Mouse (Mus musculus) lung, adult 2 months (tissue): ENCODE results near the gene Gpatch3.

ENCODE experiments used
- CTCF ChIP-seq: fragments of 200-500 bp; IDR thresholded peaks from 2 replicates; pipeline ENCODE4 v1.5.1; 2011; ENCODE audit warnings: mild to moderate bottlenecking, low read length, control low read depth; ENCODE audit not compliant: insufficient read depth
- POLR2A ChIP-seq: fragments of 200-500 bp; IDR thresholded peaks from 2 replicates; pipeline ENCODE4 v1.6.1; 2011; ENCODE audit warnings: low read depth, mild to moderate bottlenecking, control low read depth, low read length, borderline replicate concordance; ENCODE audit errors: extremely low read depth

- TF ChIP-seq CTCF (no peak), POLR2A (no peak)
Observed at GRCm38 (mm10) chr4:133563123-133563571, 11.4 kb upstream of the Gpatch3 start.
